Mouse (Mus musculus) thymus, postnatal 0 days (tissue): ENCODE measurements around the gene Morn1. TPM values are rescaled to one million over a fixed set of nuclear protein-coding genes. Genes with fewer than 3 reads are reported as not detected.

Source experiments
- DNase-seq: peaks from one replicate; pipeline ENCODE4 v3.0.0-alpha.2; 2015; ENCODE audit warnings: low spot score
- polyA plus RNA-seq: library from polyadenylated mRNA; unstranded; fragments of >200 nt; fragmentation: Nextera tagmentation; extraction: Ambion mirVana; gene quantifications from 2 replicates; pipeline ENCODE4 v1.2.1, GENCODE M21; 2015

The Morn1 gene
- polyA plus RNA-seq, 1 experiment from 2014 or later, result 2.9 TPM

DNA sequence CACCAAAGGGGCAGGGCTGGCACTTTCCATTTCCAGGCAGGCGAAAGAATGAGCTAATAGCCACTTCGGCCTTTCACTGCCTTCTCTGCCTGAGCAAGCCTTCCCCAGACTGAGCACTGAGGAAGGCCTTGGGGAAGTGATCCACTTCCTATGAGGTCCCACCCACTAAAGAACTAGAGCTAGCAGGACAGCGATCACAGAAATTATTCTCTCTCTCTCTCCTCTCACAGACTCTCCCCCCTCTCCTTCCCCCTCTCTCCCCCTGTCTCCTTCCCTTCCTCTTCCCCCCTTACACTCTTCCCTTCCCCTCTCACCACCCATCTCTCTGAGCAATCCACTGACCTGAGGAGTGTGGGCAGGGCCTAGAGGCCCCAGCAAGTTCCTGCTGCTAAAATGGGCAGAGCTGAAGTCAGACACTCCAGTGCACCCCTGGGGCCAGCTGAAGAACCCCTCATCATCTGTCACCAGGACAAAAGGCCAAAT is 100.9 kb downstream of the Morn1 start:
- no peak for DNase-seq

DNA sequence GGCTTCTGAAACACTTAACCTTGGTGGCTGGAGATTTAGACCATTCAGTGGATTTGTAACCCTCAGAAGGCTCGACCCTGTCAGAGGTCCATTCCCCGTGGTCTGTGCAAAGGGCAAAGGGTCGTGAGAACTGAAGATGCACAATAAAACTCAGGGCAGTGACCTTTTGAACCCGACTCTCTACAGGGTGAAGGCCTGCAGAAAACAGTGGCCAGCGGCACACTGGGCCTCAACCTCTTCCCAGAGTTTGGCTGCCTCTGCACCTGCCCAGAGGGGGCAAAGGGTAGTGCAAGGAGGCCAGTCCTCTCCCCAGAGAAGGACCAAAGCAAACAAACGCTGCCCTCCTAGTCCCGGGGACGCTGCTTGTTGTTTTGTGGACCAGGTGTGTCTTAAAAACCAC is 102.0 kb downstream of the Morn1 start:
- no peak for DNase-seq

DNA sequence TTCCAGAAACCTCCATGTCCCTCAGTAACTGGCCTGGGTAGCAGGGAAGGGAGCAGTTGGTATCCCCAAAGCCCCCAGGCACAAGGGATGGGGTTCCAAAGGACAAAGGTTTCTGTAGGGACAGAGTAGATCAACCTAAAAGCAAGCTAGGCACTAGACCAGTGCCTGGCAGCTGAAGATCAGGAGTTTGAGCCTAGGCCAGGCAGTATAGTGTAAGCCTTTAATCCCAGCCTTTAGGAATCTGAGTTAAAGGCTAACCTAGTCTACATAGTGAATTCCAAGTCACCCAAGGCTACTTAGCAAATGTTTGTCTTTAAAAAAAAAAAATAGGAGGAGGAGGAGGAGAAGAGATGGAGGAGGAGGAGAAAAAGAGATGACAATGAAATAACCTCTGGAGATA is 102.4 kb downstream of the Morn1 start:
- no peak for DNase-seq

GRCm38 (mm10) chr4:155189711-155190139 is 103.3 kb downstream of the Morn1 start:
- DNase-seq, result no peak

DNA sequence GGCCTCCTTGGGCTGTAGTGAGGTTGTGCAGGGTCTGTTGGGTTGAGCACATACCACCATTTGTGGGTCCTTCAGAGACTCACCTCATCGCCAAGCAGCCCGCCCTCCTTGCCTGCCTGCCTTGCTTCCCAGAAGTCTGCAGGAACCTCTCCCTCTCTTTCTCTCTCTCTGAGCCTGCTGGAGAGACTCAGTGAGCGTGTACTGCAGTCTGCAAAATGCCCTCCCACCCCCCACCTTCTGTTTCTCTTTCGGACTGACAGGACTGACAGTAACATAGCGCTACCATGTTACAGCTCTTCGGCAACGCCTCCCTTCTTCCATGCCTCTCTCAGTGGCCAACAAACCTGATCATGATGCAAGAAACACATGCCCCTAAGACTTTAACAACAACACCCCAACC is 103.9 kb downstream of the Morn1 start:
- no peak for DNase-seq

Other genes starting within 250 kb of the Morn1 start
- 0.03 and 0.04 TPM in 2 replicates for gene Ttc34, start 249.1 kb upstream of the Morn1 start, polyA plus RNA-seq
- 0.22 and 0.26 TPM in 2 replicates for gene Mmel1, start 217.0 kb upstream of the Morn1 start, polyA plus RNA-seq
- gene Fam213b, start 187.4 kb upstream of the Morn1 start, polyA plus RNA-seq, result 229 and 245 TPM in 2 replicates
- 5.3 and 6.4 TPM in 2 replicates for gene Tnfrsf14, start 158.0 kb upstream of the Morn1 start, polyA plus RNA-seq
- gene Hes5, start 125.7 kb upstream of the Morn1 start, polyA plus RNA-seq, result 3.3 and 3.6 TPM in 2 replicates
- 41.5 and 42.9 TPM in 2 replicates for gene Pank4, start 122.5 kb upstream of the Morn1 start, polyA plus RNA-seq
- gene Plch2, start 29.8 kb upstream of the Morn1 start, polyA plus RNA-seq, result 0.67 and 0.74 TPM in 2 replicates
- gene Pex10, start 19.6 kb upstream of the Morn1 start, polyA plus RNA-seq, result 15.9 and 16.3 TPM in 2 replicates
- 184 and 189 TPM in 2 replicates for gene Rer1, start 195 bp upstream of the Morn1 start, polyA plus RNA-seq
- 8.1 and 9.3 TPM in 2 replicates for gene Ski, start 136.0 kb downstream of the Morn1 start, polyA plus RNA-seq
- gene Faap20, start 163.2 kb downstream of the Morn1 start, polyA plus RNA-seq, result 67.9 and 71.3 TPM in 2 replicates